Mouse (Mus musculus) ES-Bruce4 (cell line): Measurements from ENCODE around the gene Slitrk1. TPM values are rescaled to one million over a fixed set of nuclear protein-coding genes. Genes with fewer than 3 reads are reported as not detected.

ENCODE experiments used
- H3K27ac ChIP-seq: 2 replicates; pipeline ENCODE4 v1.5.1; 2012; ENCODE audit warnings: low read length, inconsistent platforms; ENCODE audit not compliant: insufficient read depth
- H3K27me3 ChIP-seq: 2 replicates; pipeline ENCODE4 v1.6.1; 2012; ENCODE audit warnings: mild to moderate bottlenecking, low read length, inconsistent platforms; ENCODE audit not compliant: control insufficient read depth, poor library complexity, insufficient read depth, severe bottlenecking
- H3K36me3 ChIP-seq: 2 replicates; pipeline ENCODE4 v1.6.1; 2012; ENCODE audit warnings: inconsistent platforms, mild to moderate bottlenecking, low read length, moderate library complexity; ENCODE audit not compliant: control insufficient read depth, poor library complexity, insufficient read depth, severe bottlenecking
- H3K4me1 ChIP-seq: one replicate; pipeline ENCODE4 v1.8.1; 2011; ENCODE audit warnings: low read length; ENCODE audit not compliant: control insufficient read depth, insufficient read depth
- H3K4me3 ChIP-seq: 2 replicates; pipeline ENCODE4 v1.5.1; 2011; ENCODE audit warnings: low read depth, mild to moderate bottlenecking, low read length
- H3K9ac ChIP-seq: 2 replicates; pipeline ENCODE4 v1.6.1; 2012; ENCODE audit warnings: low read depth, mild to moderate bottlenecking, inconsistent platforms; ENCODE audit not compliant: poor library complexity, severe bottlenecking
- H3K9me3 ChIP-seq: replicated peaks from 2 replicates; pipeline ENCODE4 v1.6.1; 2012; ENCODE audit warnings: mild to moderate bottlenecking, low read length, inconsistent platforms; ENCODE audit not compliant: control insufficient read depth, poor library complexity, insufficient read depth, severe bottlenecking
- CTCF ChIP-seq: IDR thresholded peaks from one replicate; pipeline ENCODE4 v1.8.1; 2011; ENCODE audit warnings: low read depth, low read length
- EP300 ChIP-seq: IDR thresholded peaks from 2 replicates; pipeline ENCODE4 v1.6.1; 2011; ENCODE audit warnings: low read depth, low read length; ENCODE audit not compliant: insufficient read depth
- POLR2A ChIP-seq: IDR thresholded peaks from one replicate; pipeline ENCODE4 v1.8.1; 2011; ENCODE audit warnings: low read length; ENCODE audit not compliant: insufficient read depth
- polyA plus RNA-seq: library from polyadenylated mRNA; stranded (reverse); fragments of >200 nt; gene quantifications from 2 replicates; pipeline ENCODE4 v1.2.4, GENCODE M21; 2011; ENCODE audit warnings: low read depth; ENCODE audit not compliant: missing spikeins, insufficient read depth, insufficient read length

The Slitrk1 gene
- polyA plus RNA-seq, result not detected in 2 replicates

DNA sequence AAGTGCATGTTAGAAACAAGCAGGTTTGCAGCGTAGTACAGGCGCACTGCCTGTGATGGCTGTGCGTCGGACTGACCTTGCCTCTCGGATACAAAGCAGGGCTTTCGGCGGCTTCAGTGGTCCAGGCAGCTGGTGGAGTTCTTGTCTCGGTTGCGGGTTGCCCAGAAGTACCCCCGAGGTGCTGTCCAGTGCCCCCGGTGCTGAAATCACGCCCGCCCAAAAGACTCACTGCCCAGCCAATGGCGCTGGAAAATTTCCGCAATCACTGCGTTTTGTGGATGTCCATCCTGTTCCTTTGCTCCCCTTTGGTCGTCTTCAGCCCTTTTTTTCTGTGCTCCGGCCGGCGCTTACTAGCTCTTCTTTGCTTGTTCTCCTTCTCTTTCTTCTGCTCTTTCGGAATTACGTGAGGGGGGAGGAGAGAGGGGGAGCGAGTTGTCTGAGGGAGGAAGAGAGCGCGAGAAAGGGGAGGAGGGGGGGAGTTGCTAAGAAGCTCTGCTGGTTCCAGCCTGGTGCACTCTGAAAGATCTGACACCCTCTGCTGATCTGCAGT, at the start of gene Slitrk1:
Gene Slitrk1, minus strand, starts transcription at position 445 of the 550 bp plus-strand sequence.
- H3K36me3 ChIP-seq, result no peaks in the 10 kb centered on the region
- H3K4me1 ChIP-seq, result no peaks in the 10 kb centered on the region
- no peak within 1 kb of the TSS for H3K27ac ChIP-seq
- no peak within 1 kb of the TSS for H3K9ac ChIP-seq
- H3K4me3 ChIP-seq, result no peak within 1 kb of the TSS
- TF ChIP-seq POLR2A, result no peak
- TF ChIP-seq EP300, result no peak
- no peak for TF ChIP-seq CTCF
- H3K27me3 ChIP-seq, result peaks cover 2% of the 10 kb centered on the region; the same call in 1 of the 2 replicates
- no peaks in the 10 kb centered on the region for H3K9me3 ChIP-seq

DNA sequence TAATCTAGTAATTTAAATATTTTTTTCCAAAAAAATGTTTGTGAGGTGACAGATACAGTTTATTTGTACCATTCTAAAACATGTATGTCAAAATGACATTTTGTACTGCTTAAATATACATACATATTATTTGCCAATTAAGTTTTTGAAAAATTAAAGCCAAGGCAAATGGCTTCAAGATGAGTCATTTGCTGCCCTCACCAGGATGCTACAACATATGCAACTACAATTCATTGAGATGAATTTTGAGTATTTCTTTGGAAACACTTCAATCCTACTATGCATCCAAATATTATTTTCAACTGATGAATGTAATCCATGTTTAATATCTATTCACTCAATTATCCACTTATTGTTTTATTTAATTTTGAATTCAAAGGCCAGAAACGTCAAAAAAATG, 21.8 kb upstream of the Slitrk1 start:
- H3K9ac ChIP-seq, result no peak overlapping the region
- H3K9me3 ChIP-seq, result no peaks in the 10 kb centered on the region
- H3K4me3 ChIP-seq, result no peak overlapping the region
- TF ChIP-seq EP300 (no peak), CTCF (no peak), POLR2A (no peak)
- no peaks in the 10 kb centered on the region for H3K4me1 ChIP-seq
- no peaks in the 10 kb centered on the region for H3K27me3 ChIP-seq
- no peaks in the 10 kb centered on the region for H3K36me3 ChIP-seq
- H3K27ac ChIP-seq, result no peak overlapping the region

DNA sequence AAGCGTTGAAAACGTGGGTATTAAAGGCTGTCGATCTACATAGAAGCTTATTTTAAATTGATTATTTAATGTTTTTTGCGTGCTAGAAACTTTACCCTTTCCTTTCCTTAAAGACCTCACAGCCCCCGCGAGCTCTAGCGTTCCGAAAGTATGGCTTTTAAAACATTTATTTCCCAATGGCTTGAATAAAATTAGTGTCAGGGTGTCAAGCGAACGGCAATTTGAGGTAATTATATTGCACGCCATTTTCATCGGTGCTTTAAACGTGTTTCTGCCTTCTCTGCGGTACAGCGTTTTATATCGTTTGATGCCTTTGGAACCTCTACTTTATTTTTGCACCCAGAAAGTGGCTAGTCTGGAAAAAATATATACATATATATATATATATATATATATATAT, 378 bp upstream of the Slitrk1 start:
- no peak overlapping the region for H3K4me3 ChIP-seq
- H3K27me3 ChIP-seq, result peaks cover 2% of the 10 kb centered on the region; the same call in 1 of the 2 replicates
- H3K9ac ChIP-seq, result no peak overlapping the region
- H3K4me1 ChIP-seq, result no peaks in the 10 kb centered on the region
- TF ChIP-seq POLR2A, result no peak
- TF ChIP-seq CTCF, result no peak
- TF ChIP-seq EP300, result no peak
- no peaks in the 10 kb centered on the region for H3K36me3 ChIP-seq
- no peak overlapping the region for H3K27ac ChIP-seq
- H3K9me3 ChIP-seq, result no peaks in the 10 kb centered on the region

DNA sequence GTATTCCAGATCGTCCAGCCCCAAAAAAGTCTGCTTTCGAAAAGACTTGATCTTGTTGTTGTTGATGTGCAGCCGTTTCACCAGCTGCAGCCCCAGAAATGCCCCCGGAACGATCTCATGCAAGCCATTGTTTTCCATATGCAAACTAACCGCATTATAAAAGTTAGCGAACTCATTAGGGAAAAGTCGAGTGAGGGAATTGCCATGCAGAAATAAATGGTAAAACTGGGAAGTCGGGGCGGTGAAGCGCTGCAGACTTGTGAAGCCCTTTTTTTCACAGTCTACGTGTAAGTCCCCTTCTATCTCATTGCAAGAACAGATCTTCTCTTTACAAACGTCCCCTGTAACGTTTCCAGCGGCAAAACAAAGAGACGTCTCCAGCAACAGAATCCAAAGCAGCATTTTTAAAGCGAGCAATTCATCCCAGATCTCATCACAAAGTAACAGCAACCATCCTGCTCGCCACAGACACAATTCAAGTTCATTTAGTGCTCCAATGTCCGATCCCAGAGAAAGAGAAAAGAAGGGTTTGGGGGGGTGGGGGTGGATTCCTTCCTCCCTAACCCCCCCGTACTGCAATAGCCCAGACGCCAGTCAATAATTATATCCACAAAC, 975 bp downstream of the Slitrk1 start:
- H3K4me3 ChIP-seq, result no peak overlapping the region
- H3K27me3 ChIP-seq, result peaks cover 2% of the 10 kb centered on the region; the same call in 1 of the 2 replicates
- H3K9me3 ChIP-seq, result no peaks in the 10 kb centered on the region
- TF ChIP-seq POLR2A (no peak), CTCF (no peak), EP300 (no peak)
- no peaks in the 10 kb centered on the region for H3K4me1 ChIP-seq
- no peak overlapping the region for H3K27ac ChIP-seq
- H3K9ac ChIP-seq, result no peak overlapping the region
- H3K36me3 ChIP-seq, result no peaks in the 10 kb centered on the region

DNA sequence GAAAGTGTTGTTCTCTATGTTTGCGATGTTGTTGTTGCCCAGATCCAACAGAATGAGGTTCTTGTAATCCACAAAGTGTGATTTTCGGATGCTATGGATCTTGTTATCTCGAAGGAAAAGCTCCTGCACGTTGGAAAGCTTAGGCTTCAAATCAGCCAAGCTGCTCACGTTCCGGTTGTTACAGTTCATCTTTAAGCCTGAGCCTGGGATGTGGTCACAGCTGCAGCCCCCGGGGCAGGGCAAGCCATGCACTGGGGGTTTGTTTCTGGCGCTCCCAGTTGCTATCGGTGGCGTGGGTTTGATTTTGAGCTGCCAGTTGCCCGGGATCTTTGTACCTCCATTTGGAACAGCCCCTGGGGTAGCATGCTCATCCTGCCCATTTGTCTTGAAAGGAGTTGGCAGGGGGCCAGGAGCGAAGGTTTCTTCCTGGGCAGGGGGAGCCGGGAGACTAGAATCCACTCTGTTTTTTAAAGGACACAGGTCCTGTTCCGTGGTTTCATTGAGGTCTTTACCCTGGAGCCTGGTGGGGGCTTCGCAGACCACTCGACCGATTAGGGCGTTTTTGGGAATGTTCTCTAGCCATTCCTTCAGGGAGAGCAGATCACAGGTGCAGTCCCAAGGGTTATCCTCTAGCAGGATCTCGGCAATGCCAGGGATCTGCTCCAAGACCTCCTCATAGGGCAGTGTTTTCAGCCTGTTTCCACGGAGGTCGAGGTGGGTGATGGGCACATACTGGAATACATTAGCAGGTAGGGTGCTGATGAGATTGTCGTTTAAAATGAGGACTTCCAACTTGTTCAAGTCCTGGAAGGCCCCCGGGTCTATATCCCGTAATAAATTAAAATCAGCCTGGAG, 1.7 kb downstream of the Slitrk1 start:
- no peak overlapping the region for H3K27ac ChIP-seq
- no peak for TF ChIP-seq POLR2A
- TF ChIP-seq EP300, result no peak
- TF ChIP-seq CTCF, result no peak
- no peaks in the 10 kb centered on the region for H3K4me1 ChIP-seq
- H3K9ac ChIP-seq, result no peak overlapping the region
- peaks cover 2% of the 10 kb centered on the region; the same call in 1 of the 2 replicates for H3K27me3 ChIP-seq
- H3K4me3 ChIP-seq, result no peak overlapping the region
- no peaks in the 10 kb centered on the region for H3K36me3 ChIP-seq
- H3K9me3 ChIP-seq, result no peaks in the 10 kb centered on the region
